Mouse (Mus musculus) liver, adult 2 months (tissue): ENCODE results near the gene Lpp.

Experiments used
- CTCF ChIP-seq: fragments of 200-500 bp; IDR thresholded peaks from 2 replicates; pipeline ENCODE4 v1.5.1; 2011; ENCODE audit warnings: low read depth, low read length, control low read depth
- POLR2A ChIP-seq: fragments of 200-500 bp; IDR thresholded peaks from 2 replicates; pipeline ENCODE4 v1.6.1; 2011; ENCODE audit warnings: low read length, control low read depth; ENCODE audit not compliant: insufficient read depth; ENCODE audit errors: extremely low read depth

- TF ChIP-seq POLR2A (no peak), CTCF (no peak)
Measured at GRCm38 (mm10) chr16:24434026-24434425, 40.7 kb downstream of the Lpp start.
